ENCODE assay signal across 9 mouse cellular contexts in genomic region chr2:145957450-145957849, GRCm38 (mm10). TPM values are rescaled to one million over a fixed set of nuclear protein-coding genes. Genes with fewer than 3 reads are reported as not detected.
DNase-seq lines count a peak whose midpoint lies in the region; ATAC-seq and TF ChIP-seq lines count a peak whose summit lies in the region.
"Had no signal": no experiment of that assay in that cellular context is flagged by ENCODE, and none has a peak within 500 bp of the region (broad histone marks: within the 10 kb centered on the region; RNA-seq: fewer than 3 reads in every experiment).

No protein-coding gene starts in this region.

- H3K27ac ChIP-seq in left cerebral cortex, adult 2 months: no peak overlapping the region

- peak; percentile 17 for DNase-seq in adrenal gland, postnatal 14 days
- DNase-seq in adrenal gland, postnatal 10 days: no peak
- no peak for DNase-seq in left cerebral cortex, adult 2 months (ENCODE audit: extremely low spot score in 1 of 2, low spot score in 2 of 2)
- no peak for DNase-seq in left cerebral cortex, postnatal 36 days (ENCODE audit: low spot score in 2 of 2)
- no peak for DNase-seq in urinary bladder, adult 2 months (ENCODE audit: low spot score)
- no peak for DNase-seq in right cerebral cortex, adult 18-20 months

- no peak overlapping the region for H3K4me3 ChIP-seq in left cerebral cortex, adult 2 months
- H3K4me3 ChIP-seq: erythroblast, embryonic 14.5 days had no signal

- intact Hi-C loops in left cerebral cortex, adult 2 months (cut with DNase I): loop anchor here (1.0 to 5.0 kb wide), 4 partner anchors 255 to 653 kb away; no protein-coding TSS in a partner anchor
- intact Hi-C loops in left cerebral cortex, postnatal 36 days (cut with DNase I): loop anchor here (1.0 to 10.0 kb wide), 3 partner anchors 265 to 458 kb away; partner anchors contain the start of gene Insm1

- peak; percentile 68 for ATAC-seq in common myeloid progenitor, adult 5-6 weeks (replicated peaks; ENCODE audit: low read depth, poor library complexity, severe bottlenecking)
- peak; percentile 73 for ATAC-seq in megakaryocyte progenitor cell, adult 5-6 weeks (replicated peaks; ENCODE audit: poor library complexity)

- TF ChIP-seq CTCF in left cerebral cortex, adult 2 months (IDR thresholded peaks at IDR 0.05): peak; percentile 86

RNA-seq across cellular contexts. Expression of gene Crnkl1, which starts 22.6 kb away (rescaled TPM):
- 24.3 and 27.3 TPM in 2 replicates for total RNA-seq in adrenal gland, postnatal 14 days (2021)
- total RNA-seq in adrenal gland, postnatal 10 days (2021): 10 to 100 TPM; 19.2 to 22.0 TPM
- 10 to 100 TPM; 20.6 to 21.1 TPM for total RNA-seq in left cerebral cortex, adult 2 months (2021)
- 10 to 100 TPM; 19.1 to 23.3 TPM for total RNA-seq in left cerebral cortex, postnatal 36 days (2021)
- total RNA-seq in common myeloid progenitor, adult 5-6 weeks (2017): 56.3 and 78.7 TPM in 2 replicates
- total RNA-seq in megakaryocyte progenitor cell, adult 5-6 weeks (2015): 29.3 and 31.5 TPM in 2 replicates
- total RNA-seq in megakaryocyte progenitor cell, adult 5-6 weeks (2017): 60.6 and 67.4 TPM in 2 replicates
- polyA plus RNA-seq in urinary bladder, adult 2 months (2012; rRNA removed): 12.9 and 13.5 TPM in 2 replicates

RNA-seq across cellular contexts. Expression of gene Cfap61, which starts 22.9 kb away (rescaled TPM):
- 25.5 and 39.6 TPM in 2 replicates for total RNA-seq in adrenal gland, postnatal 14 days (2021)
- total RNA-seq in adrenal gland, postnatal 10 days (2021): 10 to 100 TPM; 12.1 to 20.4 TPM
- 1 to 10 TPM; 3.5 to 3.6 TPM for total RNA-seq in left cerebral cortex, adult 2 months (2021)
- 1 to 10 TPM; 3.4 to 4.7 TPM for total RNA-seq in left cerebral cortex, postnatal 36 days (2021)
- 0.34 TPM in 1 of 2 replicates, not detected in the other for total RNA-seq in common myeloid progenitor, adult 5-6 weeks (2017)
- 0.10 TPM in 1 of 2 replicates, not detected in the other for total RNA-seq in megakaryocyte progenitor cell, adult 5-6 weeks (2015)
- total RNA-seq in megakaryocyte progenitor cell, adult 5-6 weeks (2017): 0.04 TPM in 1 of 2 replicates, not detected in the other
- 0.09 TPM in 1 of 2 replicates, not detected in the other for polyA plus RNA-seq in urinary bladder, adult 2 months (2012; rRNA removed)
- polyA plus RNA-seq: erythroblast, embryonic 14.5 days had no signal

RNA-seq across cellular contexts. Expression of gene Naa20, which starts 55.6 kb away (rescaled TPM):
- 70.7 and 76.7 TPM in 2 replicates for total RNA-seq in adrenal gland, postnatal 14 days (2021)
- total RNA-seq in adrenal gland, postnatal 10 days (2021): 10 to 100 TPM; 68.5 to 75.2 TPM
- total RNA-seq in left cerebral cortex, adult 2 months (2021): 10 to 100 TPM; 71.8 to 80.8 TPM
- total RNA-seq in left cerebral cortex, postnatal 36 days (2021): 10 to 100 TPM; 67.9 to 71.5 TPM
- 69.9 and 75.7 TPM in 2 replicates for total RNA-seq in common myeloid progenitor, adult 5-6 weeks (2017)
- total RNA-seq in megakaryocyte progenitor cell, adult 5-6 weeks (2015): 88.0 and 96.1 TPM in 2 replicates
- total RNA-seq in megakaryocyte progenitor cell, adult 5-6 weeks (2017): 65.8 and 67.3 TPM in 2 replicates
- polyA plus RNA-seq in urinary bladder, adult 2 months (2012; rRNA removed): 61.3 and 78.9 TPM in 2 replicates
